Mouse (Mus musculus) neural tube, embryonic 13.5 days (tissue): ENCODE measurements around the gene Sft2d1. TPM values are rescaled to one million over a fixed set of nuclear protein-coding genes. Genes with fewer than 3 reads are reported as not detected.
"Not testable (repeated sequence)": the region's sequence is repeated elsewhere in the genome, so short reads cannot be mapped to it uniquely, and the experiment has no call there.

Experiments
- ATAC-seq: fragments of 200-750 bp; cut with Nextera tagmentation; 2 replicates; pipeline ENCODE4 v1.8.0; 2017; ENCODE audit warnings: low read depth, mild to moderate bottlenecking, moderate TSS enrichment, moderate library complexity
- H3K27ac ChIP-seq: fragments of 300-500 bp; sonication (generic); replicated peaks from 2 replicates; pipeline ENCODE4 v1.5.1; 2015; ENCODE audit warnings: moderate library complexity, mild to moderate bottlenecking, inconsistent platforms
- H3K27me3 ChIP-seq: fragments of 300-500 bp; sonication (generic); 2 replicates; pipeline ENCODE4 v1.6.1; 2015; ENCODE audit warnings: mild to moderate bottlenecking, inconsistent platforms
- H3K36me3 ChIP-seq: fragments of 300-500 bp; sonication (generic); 2 replicates; pipeline ENCODE4 v1.6.1; 2015; ENCODE audit warnings: mild to moderate bottlenecking, inconsistent platforms
- H3K4me1 ChIP-seq: fragments of 300-500 bp; sonication (generic); replicated peaks from 2 replicates; pipeline ENCODE4 v1.6.1; 2015; ENCODE audit warnings: inconsistent platforms
- H3K4me2 ChIP-seq: fragments of 300-500 bp; sonication (generic); 2 replicates; pipeline ENCODE4 v1.6.1; 2015; ENCODE audit warnings: inconsistent platforms, mild to moderate bottlenecking, moderate library complexity
- H3K4me3 ChIP-seq: fragments of 300-500 bp; sonication (generic); 2 replicates; pipeline ENCODE4 v1.5.1; 2015; ENCODE audit warnings: mild to moderate bottlenecking, inconsistent platforms
- H3K9ac ChIP-seq: fragments of 300-500 bp; sonication (generic); 2 replicates; pipeline ENCODE4 v1.6.1; 2015; ENCODE audit warnings: moderate library complexity, mild to moderate bottlenecking, inconsistent platforms
- H3K9me3 ChIP-seq: fragments of 300-500 bp; sonication (generic); 2 replicates; pipeline ENCODE4 v1.6.1; 2016; ENCODE audit warnings: inconsistent platforms
- WGBS: fragments of 180-500 bp; shearing (Covaris S2); methylation state at CpG from one replicate; pipeline ENCODE4 v1.1.7; 2015; 5-methylcytosine and 5-hydroxymethylcytosine counted together
- polyA plus RNA-seq: library from polyadenylated mRNA; unstranded; fragments of >200 nt; fragmentation: Nextera tagmentation; extraction: Ambion mirVana; gene quantifications from 2 replicates; pipeline ENCODE4 v1.2.1, GENCODE M21; 2015

Gene Sft2d1
- polyA plus RNA-seq, 1 experiment from 2014 or later: 165 TPM

GRCm38 (mm10) chr17:8305801-8306200 lies 5.1 kb upstream of the Sft2d1 start:
- Histone ChIP-seq H3K27ac (no peak overlapping the region), H3K4me3 (no peak overlapping the region), H3K9ac (no peak overlapping the region), H3K9me3 (no peaks in the 10 kb centered on the region), H3K4me1 (0 out of 2 replicates have a peak, but pooled peaks cover 3% of the 10 kb centered on the region), H3K27me3 (peaks cover 6% of the 10 kb centered on the region; the same call in 1 of the 2 replicates), H3K4me2 (no peak overlapping the region), H3K36me3 (no peaks in the 10 kb centered on the region)
- ATAC-seq: no peak
- 23% methylated on average over 3 of the region's 3 CpGs for WGBS

- Histone ChIP-seq H3K9ac (peak overlapping the region; percentile 92), H3K4me3 (peak overlapping the region; percentile 89)
These were observed 849 bp downstream of the Sft2d1 start for GRCm38 (mm10) chr17:8311751-8312150.

GRCm38 (mm10) chr17:8313976-8314375 lies 3.1 kb downstream of the Sft2d1 start:
- no peaks in the 10 kb centered on the region for H3K27me3 ChIP-seq
- 85% methylated on average over 3 of the region's 3 CpGs for WGBS
- no peak overlapping the region for H3K27ac ChIP-seq
- H3K9me3 ChIP-seq: no peaks in the 10 kb centered on the region
- H3K36me3 ChIP-seq: peaks cover 3% of the 10 kb centered on the region; the same call in 1 of the 2 replicates
- H3K9ac ChIP-seq: no peak overlapping the region
- H3K4me3 ChIP-seq: no peak overlapping the region
- ATAC-seq: no peak
- peaks cover 26% of the 10 kb centered on the region for H3K4me1 ChIP-seq
- no peak overlapping the region for H3K4me2 ChIP-seq

More at GRCm38 (mm10) chr17:8311751-8312150, 849 bp downstream of the Sft2d1 start:
- Histone ChIP-seq H3K27me3 (peaks cover 6% of the 10 kb centered on the region; the same call in 1 of the 2 replicates), H3K27ac (no peak overlapping the region), H3K4me1 (peaks cover 26% of the 10 kb centered on the region), H3K36me3 (peaks cover 3% of the 10 kb centered on the region; the same call in 1 of the 2 replicates), H3K4me2 (peak overlapping the region; percentile 84), H3K9me3 (no peaks in the 10 kb centered on the region)
- WGBS: 48% methylated on average over 3 of the region's 3 CpGs
- ATAC-seq: no peak

- Histone ChIP-seq H3K27ac (no peak overlapping the region), H3K4me1 (peaks cover 23% of the 10 kb centered on the region), H3K9ac (no peak overlapping the region), H3K9me3 (no peaks in the 10 kb centered on the region), H3K4me3 (no peak overlapping the region), H3K27me3 (no peaks in the 10 kb centered on the region), H3K4me2 (no peak overlapping the region), H3K36me3 (peaks cover 7% of the 10 kb centered on the region)
- ATAC-seq: no peak
- 97% methylated on average over 1 of the region's 1 CpGs for WGBS
These were observed 5.3 kb downstream of the Sft2d1 start for GRCm38 (mm10) chr17:8316251-8316650.

GRCm38 (mm10) chr17:8326877-8327276 lies 16.0 kb downstream of the Sft2d1 start:
- not testable (repeated sequence) for H3K4me1 ChIP-seq, H3K4me2 ChIP-seq, H3K27ac ChIP-seq, ATAC-seq, H3K9ac ChIP-seq, H3K4me3 ChIP-seq, H3K27me3 ChIP-seq, H3K9me3 ChIP-seq
- H3K36me3 ChIP-seq: peaks cover 45% of the 10 kb centered on the region
- WGBS: 83% methylated on average over 10 of the region's 11 CpGs

GRCm38 (mm10) chr17:8328511-8329174 lies 17.7 kb downstream of the Sft2d1 start:
- no peaks in the 10 kb centered on the region for H3K9me3 ChIP-seq
- H3K9ac ChIP-seq: no peak overlapping the region
- no peak overlapping the region for H3K4me2 ChIP-seq
- peaks cover 31% of the 10 kb centered on the region for H3K36me3 ChIP-seq
- H3K4me3 ChIP-seq: no peak overlapping the region
- 66% methylated on average over 7 of the region's 7 CpGs for WGBS
- no peak overlapping the region for H3K27ac ChIP-seq
- no peaks in the 10 kb centered on the region for H3K4me1 ChIP-seq
- no peaks in the 10 kb centered on the region for H3K27me3 ChIP-seq
- ATAC-seq: no peak

- Histone ChIP-seq H3K36me3 (peaks cover 19% of the 10 kb centered on the region), H3K4me3 (no peak overlapping the region), H3K9me3 (no peaks in the 10 kb centered on the region), H3K9ac (no peak overlapping the region), H3K27ac (no peak overlapping the region), H3K4me2 (no peak overlapping the region), H3K4me1 (no peaks in the 10 kb centered on the region), H3K27me3 (no peaks in the 10 kb centered on the region)
- ATAC-seq: no peak
- 76% methylated on average over 5 of the region's 5 CpGs for WGBS
These were observed 19.7 kb downstream of the Sft2d1 start for GRCm38 (mm10) chr17:8330602-8331001.

- H3K9ac ChIP-seq, H3K27ac ChIP-seq, ATAC-seq, H3K9me3 ChIP-seq, H3K36me3 ChIP-seq, H3K4me3 ChIP-seq, H3K4me2 ChIP-seq: not testable (repeated sequence)
- Histone ChIP-seq H3K27me3 (peaks cover 28% of the 10 kb centered on the region), H3K4me1 (peaks cover 28% of the 10 kb centered on the region)
- WGBS: 100% methylated on average over 1 of the region's 5 CpGs
These were observed 26.3 kb downstream of the Sft2d1 start, which contains the start of gene Prr18 for GRCm38 (mm10) chr17:8337159-8337558. Gene Prr18 (plus strand): TSS chr17:8337459.

GRCm38 (mm10) chr17:8339666-8340374 lies 28.9 kb downstream of the Sft2d1 start:
- ATAC-seq: no peak; the same call in 1 of the 2 replicates
- Histone ChIP-seq H3K4me1 (peaks cover 43% of the 10 kb centered on the region), H3K27me3 (peaks cover 33% of the 10 kb centered on the region), H3K36me3 (no peaks in the 10 kb centered on the region), H3K27ac (peak overlapping the region; percentile 86), H3K9me3 (no peaks in the 10 kb centered on the region), H3K4me3 (peak overlapping the region; percentile 73), H3K9ac (peak overlapping the region; percentile 94), H3K4me2 (peak overlapping the region; percentile 98)
- WGBS: 18% methylated on average over 8 of the region's 8 CpGs

- H3K9me3 ChIP-seq: no peaks in the 10 kb centered on the region
- peak overlapping the region; percentile 98 for H3K4me2 ChIP-seq
- WGBS: 1% methylated on average over 79 of the region's 92 CpGs
- peak overlapping the region; percentile 86 for H3K27ac ChIP-seq
- H3K36me3 ChIP-seq: no peaks in the 10 kb centered on the region
- peak overlapping the region; percentile 73 for H3K4me3 ChIP-seq
- peaks cover 43% of the 10 kb centered on the region for H3K4me1 ChIP-seq
- peak; percentile 87 for ATAC-seq
- peaks cover 33% of the 10 kb centered on the region for H3K27me3 ChIP-seq
- H3K9ac ChIP-seq: peak overlapping the region; percentile 94
These were observed 29.8 kb downstream of the Sft2d1 start for GRCm38 (mm10) chr17:8340407-8341359.

GRCm38 (mm10) chr17:8341360-8341963 lies 30.6 kb downstream of the Sft2d1 start:
- WGBS: 9% methylated on average over 46 of the region's 46 CpGs
- H3K27ac ChIP-seq: peak overlapping the region; percentile 86

More at GRCm38 (mm10) chr17:8341360-8341963, 30.6 kb downstream of the Sft2d1 start:
- peaks cover 43% of the 10 kb centered on the region for H3K4me1 ChIP-seq
- peak overlapping the region; percentile 73 for H3K4me3 ChIP-seq
- H3K36me3 ChIP-seq: no peaks in the 10 kb centered on the region
- H3K27me3 ChIP-seq: peaks cover 33% of the 10 kb centered on the region
- peak; percentile 38 for ATAC-seq
- H3K9me3 ChIP-seq: no peaks in the 10 kb centered on the region
- peak overlapping the region; percentile 94 for H3K9ac ChIP-seq
- peak overlapping the region; percentile 98 for H3K4me2 ChIP-seq
